Mouse (Mus musculus) urinary bladder, postnatal 25 days (tissue): Measurements from ENCODE around the gene Ccdc7b.
"Not testable (repeated sequence)": the region's sequence is repeated elsewhere in the genome, so short reads cannot be mapped to it uniquely, and the experiment has no call there.

Experiments
- DNase-seq: peaks from one replicate; pipeline ENCODE4 v3.0.0; 2022; ENCODE audit warnings: low spot score

Gene Ccdc7b

GRCm38 (mm10) chr8:129066834-129067233, at the start of gene Ccdc7b:
TSS of gene Ccdc7b (plus strand) at chr8:129067134.
- not testable (repeated sequence) for DNase-seq

- DNase-seq = not testable (repeated sequence)
These were observed 1.5 kb upstream of the Ccdc7b start, which contains the start of gene Ccdc7a for GRCm38 (mm10) chr8:129065417-129065816. TSS of gene Ccdc7a (minus strand) at chr8:129065517.

- not testable (repeated sequence) for DNase-seq
These were observed 48.8 kb downstream of the Ccdc7b start for GRCm38 (mm10) chr8:129115761-129116160.

GRCm38 (mm10) chr8:129131561-129131960, 64.6 kb downstream of the Ccdc7b start, which contains the start of gene Gm10999:
TSS of gene Gm10999 (minus strand) at chr8:129131661.
- no peak for DNase-seq

DNA sequence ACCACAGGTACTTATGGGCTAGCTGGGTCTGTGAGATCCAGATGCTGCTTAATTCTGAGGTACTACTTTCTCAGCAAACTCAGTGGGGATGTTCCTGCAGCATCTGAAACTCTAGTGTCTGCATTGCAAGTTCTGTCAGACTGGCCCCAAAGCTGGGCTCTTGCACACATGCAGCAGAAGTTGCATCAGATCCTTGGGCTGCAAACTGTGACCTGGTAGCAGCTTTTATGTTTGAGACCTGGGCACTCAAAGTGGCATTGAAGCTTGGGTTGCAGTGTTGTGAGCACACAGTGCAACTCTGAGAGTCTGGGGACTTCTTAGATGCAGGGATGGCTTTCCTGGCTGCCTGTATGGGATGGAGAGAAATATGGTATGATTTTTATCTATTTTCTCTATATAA, 66.5 kb downstream of the Ccdc7b start:
- DNase-seq = no peak
